Mouse (Mus musculus) embryonic facial prominence, embryonic 14.5 days (tissue): ENCODE measurements at regions not wholly inside any gene's neighbourhood (a gene's known extent, or its start where the extent isn't known, plus 50 kb on each side); places are given as distances from the start of the nearest gene placed in this dataset.
"Not testable (repeated sequence)": the region's sequence is repeated elsewhere in the genome, so short reads cannot be mapped to it uniquely, and the experiment has no call there.

Source experiments
- ATAC-seq: fragments of 200-750 bp; cut with Nextera tagmentation; 2 replicates; pipeline ENCODE4 v1.8.0; 2017; ENCODE audit warnings: low read depth, moderate number of reproducible peaks, moderate TSS enrichment
- DNase-seq: peaks from one replicate; pipeline ENCODE4 v3.0.0-alpha.2; 2015; ENCODE audit warnings: low spot score
- H3K27ac ChIP-seq: fragments of 300-500 bp; sonication (generic); replicated peaks from 2 replicates; pipeline ENCODE4 v1.5.1; 2014; ENCODE audit warnings: low read depth, mild to moderate bottlenecking, low read length, moderate library complexity
- H3K27me3 ChIP-seq: fragments of 300-500 bp; sonication (generic); replicated peaks from 2 replicates; pipeline ENCODE4 v1.6.1; 2014; ENCODE audit warnings: low read length; ENCODE audit not compliant: control insufficient read depth, insufficient read depth
- H3K36me3 ChIP-seq: fragments of 300-500 bp; sonication (generic); 2 replicates; pipeline ENCODE4 v1.6.1; 2014; ENCODE audit warnings: low read length, mixed read lengths; ENCODE audit not compliant: control insufficient read depth, insufficient read depth
- H3K4me1 ChIP-seq: fragments of 300-500 bp; sonication (generic); 2 replicates; pipeline ENCODE4 v1.6.1; 2014; ENCODE audit warnings: antibody characterized with exemption, low read length; ENCODE audit not compliant: control insufficient read depth, insufficient read depth
- H3K4me2 ChIP-seq: fragments of 300-500 bp; sonication (generic); 2 replicates; pipeline ENCODE4 v1.6.1; 2014; ENCODE audit warnings: low read depth, mild to moderate bottlenecking, low read length, moderate library complexity, mixed read lengths
- H3K4me3 ChIP-seq: fragments of 300-500 bp; sonication (generic); 2 replicates; pipeline ENCODE4 v1.5.1; 2014; ENCODE audit warnings: low read depth, mild to moderate bottlenecking, low read length
- H3K9ac ChIP-seq: fragments of 300-500 bp; sonication (generic); 2 replicates; pipeline ENCODE4 v1.6.1; 2014; ENCODE audit warnings: low read depth, mild to moderate bottlenecking, low read length, moderate library complexity, mixed read lengths
- H3K9me3 ChIP-seq: fragments of 300-500 bp; sonication (generic); 2 replicates; pipeline ENCODE4 v1.6.1; 2016; ENCODE audit warnings: low read length; ENCODE audit not compliant: control insufficient read depth
- WGBS: fragments of 180-500 bp; shearing (Covaris S2); extraction: QIAGEN DNeasy Blood & Tissue Kit; methylation state at CpG from one replicate; pipeline ENCODE4 v1.1.7; 2014; 5-methylcytosine and 5-hydroxymethylcytosine counted together

- Histone ChIP-seq H3K27me3 (no peaks in the 10 kb centered on the region), H3K4me3 (no peak overlapping the region), H3K36me3 (no peaks in the 10 kb centered on the region), H3K9ac (no peak overlapping the region), H3K27ac (no peak overlapping the region), H3K4me2 (no peak overlapping the region), H3K9me3 (no peaks in the 10 kb centered on the region), H3K4me1 (no peaks in the 10 kb centered on the region)
- 92% methylated on average over 1 of the region's 1 CpGs for WGBS
- ATAC-seq (no peak), DNase-seq (no peak)
These were observed 181.5 kb upstream of the Gm11096 start for GRCm38 (mm10) chr17:81260036-81260435.

GRCm38 (mm10) chr17:81256106-81256505, 185.5 kb upstream of the Gm11096 start:
- no peak for ATAC-seq
- DNase-seq, result no peak
- 70% methylated on average over 3 of the region's 3 CpGs for WGBS

GRCm38 (mm10) chr17:81250748-81251147, 185.9 kb upstream of the Thumpd2 start:
- Histone ChIP-seq H3K27ac (no peak overlapping the region), H3K4me2 (no peak overlapping the region), H3K9me3 (no peaks in the 10 kb centered on the region), H3K27me3 (no peaks in the 10 kb centered on the region), H3K9ac (no peak overlapping the region), H3K36me3 (no peaks in the 10 kb centered on the region), H3K4me1 (no peaks in the 10 kb centered on the region), H3K4me3 (no peak overlapping the region)
- 55% methylated on average over 3 of the region's 3 CpGs for WGBS
- ATAC-seq, result no peak
- DNase-seq, result no peak

More at GRCm38 (mm10) chr17:81256106-81256505, 185.5 kb upstream of the Gm11096 start:
- no peaks in the 10 kb centered on the region for H3K27me3 ChIP-seq
- no peaks in the 10 kb centered on the region for H3K36me3 ChIP-seq
- no peak overlapping the region for H3K9ac ChIP-seq
- no peaks in the 10 kb centered on the region for H3K4me1 ChIP-seq
- no peaks in the 10 kb centered on the region for H3K9me3 ChIP-seq
- no peak overlapping the region for H3K4me3 ChIP-seq
- no peak overlapping the region for H3K4me2 ChIP-seq
- no peak overlapping the region for H3K27ac ChIP-seq

- Histone ChIP-seq H3K9ac (no peak overlapping the region), H3K4me3 (no peak overlapping the region), H3K27me3 (no peaks in the 10 kb centered on the region), H3K4me2 (no peak overlapping the region), H3K4me1 (no peaks in the 10 kb centered on the region), H3K27ac (no peak overlapping the region), H3K36me3 (no peaks in the 10 kb centered on the region), H3K9me3 (no peaks in the 10 kb centered on the region)
- ATAC-seq (no peak), DNase-seq (no peak)
- WGBS, result 82% methylated on average over 6 of the region's 6 CpGs
These were observed 181.3 kb upstream of the Thumpd2 start for GRCm38 (mm10) chr17:81246156-81246555.

GRCm38 (mm10) chr17:81231771-81232170, 166.9 kb upstream of the Thumpd2 start:
- not testable (repeated sequence) for DNase-seq, H3K9ac ChIP-seq, H3K4me3 ChIP-seq, H3K27me3 ChIP-seq, H3K27ac ChIP-seq, H3K9me3 ChIP-seq, ATAC-seq, H3K4me1 ChIP-seq, H3K36me3 ChIP-seq, H3K4me2 ChIP-seq
- WGBS, result 95% methylated on average over 8 of the region's 18 CpGs

GRCm38 (mm10) chr17:81225281-81225680, 160.4 kb upstream of the Thumpd2 start:
- DNase-seq, result no peak
- Histone ChIP-seq H3K4me1 (no peaks in the 10 kb centered on the region), H3K27ac (no peak overlapping the region), H3K4me2 (no peak overlapping the region), H3K36me3 (no peaks in the 10 kb centered on the region), H3K9ac (no peak overlapping the region), H3K27me3 (no peaks in the 10 kb centered on the region), H3K4me3 (no peak overlapping the region), H3K9me3 (no peaks in the 10 kb centered on the region)
- no peak for ATAC-seq

- Histone ChIP-seq H3K36me3 (no peaks in the 10 kb centered on the region), H3K27me3 (no peaks in the 10 kb centered on the region), H3K27ac (no peak overlapping the region), H3K4me1 (no peaks in the 10 kb centered on the region), H3K9ac (no peak overlapping the region), H3K4me2 (no peak overlapping the region), H3K4me3 (no peak overlapping the region), H3K9me3 (no peaks in the 10 kb centered on the region)
- ATAC-seq (no peak), DNase-seq (no peak)
- 87% methylated on average over 3 of the region's 3 CpGs for WGBS
These were observed 156.6 kb upstream of the Thumpd2 start for GRCm38 (mm10) chr17:81221436-81221835.

- H3K4me3 ChIP-seq, result no peak overlapping the region
- no peaks in the 10 kb centered on the region for H3K27me3 ChIP-seq
- ATAC-seq (no peak), DNase-seq (no peak)
- H3K36me3 ChIP-seq, result no peaks in the 10 kb centered on the region
- H3K4me1 ChIP-seq, result no peaks in the 10 kb centered on the region
- H3K9ac ChIP-seq, result no peak overlapping the region
- no peak overlapping the region for H3K4me2 ChIP-seq
- no peak overlapping the region for H3K27ac ChIP-seq
- H3K9me3 ChIP-seq, result no peaks in the 10 kb centered on the region
- WGBS, result 68% methylated on average over 7 of the region's 7 CpGs
These were observed 150.0 kb upstream of the Thumpd2 start for GRCm38 (mm10) chr17:81214844-81215243.

- Histone ChIP-seq H3K27me3 (no peaks in the 10 kb centered on the region), H3K4me2 (no peak overlapping the region), H3K9ac (no peak overlapping the region), H3K4me3 (no peak overlapping the region), H3K27ac (no peak overlapping the region), H3K9me3 (no peaks in the 10 kb centered on the region), H3K4me1 (no peaks in the 10 kb centered on the region), H3K36me3 (no peaks in the 10 kb centered on the region)
- 57% methylated on average over 3 of the region's 3 CpGs for WGBS
- DNase-seq (peak; percentile 41), ATAC-seq (no peak)
These were observed 147.2 kb upstream of the Thumpd2 start for GRCm38 (mm10) chr17:81212043-81212442.
